Mouse (Mus musculus) ZHBTc4 (cell line): ENCODE measurements around the gene Usp47.

Experiments used
- DNase-seq: peaks from one replicate; pipeline ENCODE4 v3.0.0-alpha.2; 2011; ENCODE audit warnings: low read depth, low spot score

The Usp47 gene

DNA sequence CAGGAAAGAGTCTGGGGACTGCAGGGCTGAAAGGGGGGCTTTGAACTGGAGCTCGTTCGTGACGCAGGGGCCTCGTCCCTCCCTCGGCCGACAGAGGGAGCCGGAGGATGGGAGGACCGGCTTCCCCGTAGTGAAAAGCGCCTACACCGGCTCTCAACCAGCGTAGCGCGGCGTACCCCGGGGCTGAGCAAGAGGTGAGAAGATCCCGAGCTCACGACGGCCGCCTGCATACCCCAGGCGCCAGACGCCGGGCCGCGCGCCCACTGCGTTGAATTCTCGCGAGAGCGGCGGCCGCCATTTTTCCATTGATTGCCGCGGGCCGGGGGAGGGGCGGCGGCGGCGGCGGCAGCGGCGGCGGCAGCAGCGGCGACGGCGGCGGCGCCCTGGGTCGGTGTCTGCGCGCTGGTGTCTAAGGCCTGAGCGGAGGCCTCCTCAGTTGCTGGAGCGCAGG is at the start of gene Usp47:
Usp47 (plus strand) TSS at position 355 of the 451 bp plus-strand sequence.
- DNase-seq = peak; percentile 92

GRCm38 (mm10) chr7:111976401-111976800 is 46.9 kb upstream of the Usp47 start:
- DNase-seq = no peak

DNA sequence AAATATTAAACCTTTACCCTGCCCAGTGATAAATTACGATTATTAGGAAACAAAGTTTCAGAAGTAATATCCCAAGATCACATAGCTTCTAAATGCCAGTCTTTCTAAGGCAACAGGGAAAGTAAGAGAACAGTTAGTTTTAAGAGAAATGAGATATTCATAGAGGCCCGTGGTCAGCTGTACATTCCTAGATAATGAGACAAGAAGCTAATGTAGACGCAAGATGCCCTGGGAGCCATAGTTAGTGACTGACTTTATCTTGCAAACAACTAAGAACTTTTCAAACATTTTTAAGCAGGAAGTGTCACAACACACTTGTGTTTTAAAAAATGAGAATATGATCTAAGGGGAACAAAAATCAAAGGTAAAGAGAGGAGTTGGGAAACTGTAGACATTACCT is 45.4 kb upstream of the Usp47 start:
- no peak for DNase-seq

- DNase-seq = no peak
Measured at GRCm38 (mm10) chr7:111982296-111982695, 41.0 kb upstream of the Usp47 start.

GRCm38 (mm10) chr7:111984530-111984929 is 38.8 kb upstream of the Usp47 start:
- DNase-seq = no peak

GRCm38 (mm10) chr7:111985266-111985665 is 38.0 kb upstream of the Usp47 start:
- no peak for DNase-seq

DNA sequence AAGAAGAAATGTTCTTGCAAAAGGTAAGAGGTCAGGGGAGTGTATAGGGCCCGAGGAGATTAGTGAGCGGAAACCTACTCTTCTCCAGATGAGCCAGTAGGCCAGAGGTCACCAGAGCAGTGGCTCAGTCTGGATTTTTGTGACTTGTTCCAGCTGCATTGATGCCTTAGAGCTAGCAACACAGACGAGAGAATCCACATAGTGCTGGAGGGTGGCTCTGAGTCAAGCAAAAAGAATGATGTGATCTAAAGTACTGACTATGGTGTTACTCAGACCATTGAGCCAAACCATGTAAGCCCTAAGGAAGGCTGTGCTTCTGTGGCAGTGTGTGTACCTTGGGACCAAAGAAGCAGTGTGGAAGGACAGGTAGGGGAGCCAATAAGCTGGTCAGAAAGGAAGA is 36.4 kb upstream of the Usp47 start:
- DNase-seq = no peak

DNA sequence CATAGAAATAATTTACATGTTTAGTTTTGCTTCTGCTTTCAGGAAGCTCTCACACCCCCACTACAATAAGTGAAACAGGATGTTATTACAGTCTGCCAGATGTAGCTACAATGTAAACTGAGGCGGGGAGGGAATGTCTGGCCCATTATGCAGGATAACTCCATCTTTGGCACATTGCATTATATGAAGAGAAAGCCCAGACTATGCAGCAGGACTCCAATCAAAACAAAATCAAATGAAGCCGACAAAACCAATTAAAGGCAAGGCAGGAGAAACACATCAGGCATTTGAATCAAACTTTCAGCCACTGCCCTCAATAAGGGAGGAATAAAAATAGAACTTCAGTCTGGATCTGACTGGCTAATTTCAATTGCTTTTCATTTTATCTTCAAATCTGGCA is 25.9 kb upstream of the Usp47 start:
- no peak for DNase-seq

DNA sequence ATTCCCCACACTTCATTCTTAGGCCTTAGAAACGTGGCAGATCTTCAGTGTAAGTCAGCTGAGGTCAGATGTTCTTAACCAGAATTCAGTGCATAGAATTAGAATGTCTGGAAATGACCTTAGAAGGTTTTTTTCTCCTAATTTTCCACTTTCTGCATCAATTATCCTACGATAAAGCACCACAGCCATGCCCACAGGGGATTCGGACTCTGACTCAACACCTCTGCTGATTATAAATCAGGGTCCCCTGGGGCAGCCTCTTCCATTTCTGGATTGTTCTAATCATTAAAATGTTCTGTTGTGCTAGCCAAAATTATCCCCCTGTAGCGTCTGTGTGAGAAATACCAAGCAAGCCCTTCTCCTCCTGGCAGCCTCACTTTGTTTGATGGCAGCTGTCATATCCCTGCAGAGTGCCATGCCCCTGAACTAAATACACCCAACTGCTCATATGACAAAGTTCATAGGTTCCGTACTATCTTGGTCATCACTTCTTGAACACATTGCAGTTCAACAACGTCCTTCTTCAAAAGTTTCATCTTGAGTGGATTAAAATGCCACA is 24.8 kb upstream of the Usp47 start:
- DNase-seq = no peak

- DNase-seq = no peak
Measured at GRCm38 (mm10) chr7:111999376-111999775, 23.9 kb upstream of the Usp47 start.

DNA sequence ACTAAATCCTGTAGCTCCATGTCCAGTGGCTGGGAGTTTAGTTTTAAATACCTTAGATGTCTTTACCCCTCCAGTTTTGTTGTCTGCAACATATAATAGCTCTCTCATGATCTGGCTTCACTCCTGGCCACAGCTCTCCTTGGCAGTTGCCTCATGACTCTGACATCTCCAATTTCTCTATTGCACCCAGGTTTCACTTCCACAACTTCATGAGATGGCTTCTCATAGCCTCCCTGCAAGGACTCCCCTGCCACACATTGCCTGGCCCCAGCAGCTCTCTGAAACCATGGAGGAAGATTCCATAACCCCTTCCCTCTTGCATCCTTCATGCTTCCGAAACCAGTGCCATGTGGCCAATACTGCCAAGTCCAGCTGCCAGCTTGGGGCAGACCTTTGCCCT is 23.1 kb upstream of the Usp47 start:
- DNase-seq = no peak

DNA sequence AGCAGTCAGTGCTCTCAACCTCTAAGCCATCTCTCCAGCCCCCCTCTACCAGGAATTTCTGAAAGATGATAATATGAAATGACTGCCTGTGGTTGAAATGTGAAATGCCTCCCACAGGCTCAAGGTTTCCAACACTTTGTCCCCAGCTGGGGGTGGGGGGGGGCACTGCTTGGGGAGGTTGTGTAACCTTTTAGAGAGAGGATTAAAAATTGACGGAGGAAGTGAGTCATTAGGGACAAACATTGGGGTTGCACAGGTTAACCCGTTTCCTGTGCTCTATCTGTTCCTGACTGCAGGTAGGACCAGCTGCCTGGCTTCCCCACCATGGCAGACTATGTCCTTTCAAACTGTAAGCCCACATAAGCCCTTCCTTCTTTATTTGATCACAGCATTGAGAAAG is 12.8 kb upstream of the Usp47 start:
- no peak for DNase-seq

DNA sequence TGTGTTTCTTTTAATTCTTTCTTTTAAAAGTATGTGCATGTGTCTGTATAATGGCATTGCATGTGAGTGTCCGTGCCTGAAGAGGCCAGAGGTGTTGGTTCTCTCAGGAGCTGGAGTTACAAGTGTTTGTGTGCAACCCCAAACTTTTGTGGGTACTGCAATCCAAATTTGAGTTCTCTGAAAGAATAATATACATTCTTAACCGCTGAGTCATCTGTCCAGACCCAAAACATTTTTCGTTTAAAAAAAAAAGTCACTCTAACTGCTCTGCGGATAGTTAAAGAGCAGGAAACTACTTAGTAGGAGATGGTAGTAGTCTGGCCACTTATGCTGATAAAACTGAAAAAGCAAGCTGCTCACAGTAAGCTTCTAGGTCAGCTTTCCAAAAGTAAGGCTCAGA is 12.3 kb upstream of the Usp47 start:
- no peak for DNase-seq

GRCm38 (mm10) chr7:112012102-112012501 is 11.2 kb upstream of the Usp47 start:
- no peak for DNase-seq

DNA sequence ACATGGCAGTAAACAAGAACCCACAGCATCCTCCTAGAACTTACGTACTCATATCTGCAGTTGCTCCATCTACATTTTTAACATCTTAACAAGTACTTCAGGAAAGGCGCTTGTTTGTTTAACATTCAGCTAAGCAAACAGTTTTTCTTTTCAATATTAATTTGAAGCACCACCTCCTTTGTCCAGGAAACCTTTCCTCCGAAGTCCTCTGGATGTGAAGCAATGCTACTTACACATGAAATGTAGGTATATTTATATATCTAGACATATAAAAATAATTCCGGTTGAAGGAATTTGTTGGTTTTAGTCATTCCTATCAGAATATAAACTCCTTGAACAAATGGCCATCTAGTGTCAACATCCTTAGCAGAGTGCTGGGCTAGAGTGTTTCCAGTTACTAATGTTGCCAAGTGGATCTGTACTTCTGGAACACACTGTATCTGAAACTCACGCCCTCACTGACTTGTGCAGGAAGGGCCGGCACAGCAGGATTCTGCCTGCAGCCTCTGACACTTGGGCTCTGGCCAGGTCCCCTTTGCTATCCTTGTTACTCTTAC is 10.6 kb upstream of the Usp47 start:
- no peak for DNase-seq

- no peak for DNase-seq
Measured at GRCm38 (mm10) chr7:112014148-112014547, 9.2 kb upstream of the Usp47 start.

DNA sequence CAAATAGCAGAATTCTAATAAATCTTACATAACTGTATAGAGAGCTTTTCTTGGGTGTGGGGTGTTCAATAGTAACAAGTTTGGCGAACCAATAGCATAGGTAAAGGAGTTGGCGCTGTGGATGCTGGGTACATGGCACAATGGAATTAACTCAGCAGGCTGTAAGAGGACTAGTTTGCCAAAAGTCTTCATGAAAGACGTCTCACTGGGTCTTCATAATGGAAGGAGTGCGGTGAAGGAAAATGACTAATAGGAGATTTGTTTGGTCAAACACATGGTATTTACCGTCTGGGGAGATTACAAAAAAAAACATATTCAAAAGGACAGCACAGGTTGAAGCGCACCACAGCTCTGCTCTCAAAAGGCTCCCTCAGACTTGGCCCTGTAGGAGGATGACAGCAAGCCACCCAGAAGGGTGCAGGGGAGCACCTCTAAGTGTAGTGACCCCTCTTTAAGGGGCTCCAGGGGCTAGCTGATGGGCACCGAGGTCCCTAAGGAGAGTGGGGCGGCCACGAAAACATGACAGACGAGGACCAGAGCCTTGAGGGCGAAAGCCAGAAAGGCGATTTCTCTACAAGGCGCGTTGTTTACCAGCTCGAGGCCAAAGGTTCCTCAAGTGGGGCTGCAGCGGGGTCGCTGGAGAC is 676 bp upstream of the Usp47 start:
- no peak for DNase-seq

- DNase-seq = no peak
Measured at GRCm38 (mm10) chr7:112023601-112024445, 519 bp downstream of the Usp47 start.

- DNase-seq = no peak
Measured at GRCm38 (mm10) chr7:112024446-112024730, 1.1 kb downstream of the Usp47 start.

DNA sequence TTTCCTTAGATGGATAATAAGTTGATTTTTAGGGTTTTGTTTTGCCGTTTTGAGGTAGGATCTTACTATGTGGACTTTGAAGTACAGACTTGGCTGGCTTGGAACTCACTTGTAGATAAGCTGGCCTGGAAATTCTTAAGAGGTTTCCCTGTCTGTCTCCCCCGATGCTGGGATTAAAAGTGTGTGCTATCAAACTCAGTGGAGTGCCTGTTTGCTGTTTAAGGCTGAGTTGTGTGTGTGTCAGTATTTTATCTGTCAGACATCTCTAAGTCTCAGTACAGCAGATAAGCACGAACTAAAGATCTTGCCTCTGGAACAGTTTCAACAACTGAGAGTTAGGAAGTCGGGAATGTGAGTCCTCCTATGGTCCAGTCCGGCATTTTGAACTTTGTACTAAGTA is 1.6 kb downstream of the Usp47 start:
- no peak for DNase-seq

- no peak for DNase-seq
Measured at GRCm38 (mm10) chr7:112030594-112030993, 7.3 kb downstream of the Usp47 start.

DNA sequence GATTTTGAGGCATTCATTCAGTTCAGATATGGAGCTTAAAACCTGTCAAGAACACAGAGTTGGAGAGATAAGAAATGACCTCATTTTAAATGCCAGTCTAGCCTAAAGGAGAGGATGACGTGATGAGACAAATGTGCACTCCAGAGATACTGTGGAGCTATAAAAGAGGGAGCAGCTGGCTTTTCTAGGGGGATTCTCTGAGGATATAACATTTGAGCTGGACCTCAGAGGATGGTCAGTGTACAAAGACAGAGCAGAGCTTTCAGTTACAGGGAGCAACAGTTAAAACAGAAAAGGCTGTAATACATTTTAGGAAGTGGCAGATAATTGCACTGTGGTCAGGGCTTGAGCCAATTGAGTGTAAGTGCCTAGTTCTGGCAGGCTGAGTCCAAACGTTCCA is 12.5 kb downstream of the Usp47 start:
- no peak for DNase-seq

DNA sequence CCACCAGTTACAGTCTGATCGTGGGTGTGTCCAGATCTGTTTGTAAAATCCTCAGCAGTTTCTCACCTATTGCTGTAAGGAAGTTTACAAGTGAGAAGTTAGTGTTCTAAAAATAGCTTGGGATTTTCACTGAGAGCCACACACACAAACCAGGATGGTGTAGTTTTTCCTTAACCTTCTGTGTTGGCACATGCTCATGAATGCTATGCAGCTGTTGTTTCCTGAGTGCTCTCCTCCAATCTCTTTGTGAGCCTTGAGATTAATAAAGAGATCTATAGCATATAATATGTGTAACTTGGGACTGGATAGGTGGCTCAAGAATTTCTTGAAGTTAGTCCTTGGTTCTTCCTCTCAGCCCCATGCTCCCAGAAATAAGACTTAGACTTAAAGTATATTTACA is 13.3 kb downstream of the Usp47 start:
- no peak for DNase-seq
